Mouse (Mus musculus): ENCODE measurements around the gene Rfx7. TPM values are rescaled to one million over a fixed set of nuclear protein-coding genes. Genes with fewer than 3 reads are reported as not detected.
A peak's percentile ranks its signal among the peaks of the same experiment; 100 is the strongest.

Gene Rfx7
- polyA plus RNA-seq, 1 experiment from 2014 or later = 12.6 TPM

GRCm38 (mm10) chr9:72532381-72533088 is 495 bp downstream of the Rfx7 start:
- Histone ChIP-seq H3K4me1 (ENCODE audit: control insufficient read depth, insufficient read depth, low read length) (peaks cover 15% of the 10 kb centered on the region), H3K27me3 (replicated peaks; ENCODE audit: control insufficient read depth, insufficient read depth, low read length) (no peaks in the 10 kb centered on the region), H3K4me3 (ENCODE audit: low read depth, low read length) (peak overlapping the region; percentile 92), H3K9ac (ENCODE audit: low read depth, low read length) (peak overlapping the region; percentile 98), H3K4me2 (ENCODE audit: low read depth, low read length) (peak overlapping the region; percentile 76), H3K36me3 (ENCODE audit: control insufficient read depth, insufficient read depth, low read length) (no peaks in the 10 kb centered on the region), H3K9me3 (ENCODE audit: control insufficient read depth, low read length) (no peaks in the 10 kb centered on the region), H3K27ac (replicated peaks; ENCODE audit: low read depth, low read length) (peak overlapping the region; percentile 99)
- peak; percentile 70 for DNase-seq (ENCODE audit: low spot score)
- peak; percentile 9 for ATAC-seq (ENCODE audit: low read depth)
- 4% methylated on average over 18 of the region's 55 CpGs for WGBS

- Histone ChIP-seq H3K9ac (ENCODE audit: low read depth, low read length) (peak overlapping the region; percentile 98), H3K27me3 (replicated peaks; ENCODE audit: control insufficient read depth, insufficient read depth, low read length) (no peaks in the 10 kb centered on the region), H3K9me3 (ENCODE audit: control insufficient read depth, low read length) (no peaks in the 10 kb centered on the region), H3K4me3 (ENCODE audit: low read depth, low read length) (peak overlapping the region; percentile 92), H3K4me2 (ENCODE audit: low read depth, low read length) (peak overlapping the region; percentile 76), H3K27ac (replicated peaks; ENCODE audit: low read depth, low read length) (peak overlapping the region; percentile 99), H3K36me3 (ENCODE audit: control insufficient read depth, insufficient read depth, low read length) (no peaks in the 10 kb centered on the region), H3K4me1 (ENCODE audit: control insufficient read depth, insufficient read depth, low read length) (peaks cover 15% of the 10 kb centered on the region)
- no peak for DNase-seq (ENCODE audit: low spot score)
- WGBS = 0% methylated on average over 2 of the region's 2 CpGs
- no peak for ATAC-seq (ENCODE audit: low read depth)
Observed at GRCm38 (mm10) chr9:72533089-72533415, 1.0 kb downstream of the Rfx7 start.

DNA sequence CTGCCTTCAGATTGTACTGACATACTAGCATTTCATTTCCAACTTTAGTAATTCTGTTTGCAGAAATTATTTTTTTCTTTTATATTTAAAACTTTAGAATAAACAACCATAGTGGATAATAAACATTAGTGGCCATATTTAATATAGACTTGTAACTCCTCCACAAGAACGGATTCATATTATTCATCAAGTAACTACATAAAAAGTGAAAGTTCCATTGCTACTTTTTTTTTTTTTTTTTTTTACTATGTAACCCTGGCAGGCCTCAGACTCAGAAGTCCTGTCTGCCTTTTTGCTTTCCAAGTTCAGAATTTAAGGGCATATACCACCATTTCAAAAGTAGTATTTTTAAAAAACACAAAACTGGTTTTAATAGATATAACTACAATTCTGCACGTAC is 2.9 kb downstream of the Rfx7 start:
- ATAC-seq (ENCODE audit: low read depth) (no peak), DNase-seq (ENCODE audit: low spot score) (no peak)
- Histone ChIP-seq H3K4me2 (ENCODE audit: low read depth, low read length) (peak overlapping the region; percentile 50), H3K27me3 (replicated peaks; ENCODE audit: control insufficient read depth, insufficient read depth, low read length) (no peaks in the 10 kb centered on the region), H3K9me3 (ENCODE audit: control insufficient read depth, low read length) (no peaks in the 10 kb centered on the region), H3K4me1 (ENCODE audit: control insufficient read depth, insufficient read depth, low read length) (peaks cover 15% of the 10 kb centered on the region), H3K36me3 (ENCODE audit: control insufficient read depth, insufficient read depth, low read length) (no peaks in the 10 kb centered on the region), H3K27ac (replicated peaks; ENCODE audit: low read depth, low read length) (no peak overlapping the region), H3K4me3 (ENCODE audit: low read depth, low read length) (no peak overlapping the region), H3K9ac (ENCODE audit: low read depth, low read length) (no peak overlapping the region)
- WGBS = 78% methylated on average over 2 of the region's 2 CpGs

DNA sequence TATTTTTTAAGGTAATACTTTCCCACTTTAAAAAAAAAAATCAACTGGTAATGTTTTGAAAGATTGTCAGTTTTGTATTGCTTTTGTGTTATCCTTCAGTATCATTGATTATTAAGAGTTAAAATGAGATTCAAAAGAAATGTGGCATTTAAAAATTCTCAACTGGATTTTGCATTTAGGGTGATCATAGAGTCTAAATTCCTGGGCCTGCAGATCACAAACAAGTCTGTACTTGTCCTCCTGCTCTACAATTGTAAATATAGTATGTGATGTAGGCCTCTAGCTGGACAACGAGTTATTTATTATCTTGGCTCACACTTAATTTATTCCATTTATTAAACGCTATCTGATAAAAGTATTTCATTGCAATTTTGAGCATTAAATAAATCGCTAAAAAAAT is 3.4 kb downstream of the Rfx7 start:
- H3K27ac ChIP-seq (replicated peaks; ENCODE audit: low read depth, low read length) = no peak overlapping the region
- no peak overlapping the region for H3K9ac ChIP-seq (ENCODE audit: low read depth, low read length)
- WGBS = 83% methylated on average over 3 of the region's 3 CpGs
- ATAC-seq (ENCODE audit: low read depth) (no peak), DNase-seq (ENCODE audit: low spot score) (no peak)
- H3K4me2 ChIP-seq (ENCODE audit: low read depth, low read length) = no peak overlapping the region
- no peak overlapping the region for H3K4me3 ChIP-seq (ENCODE audit: low read depth, low read length)
- H3K36me3 ChIP-seq (ENCODE audit: control insufficient read depth, insufficient read depth, low read length) = 0 out of 2 replicates have a peak, but pooled peaks cover 3% of the 10 kb centered on the region
- no peaks in the 10 kb centered on the region for H3K9me3 ChIP-seq (ENCODE audit: control insufficient read depth, low read length)
- H3K27me3 ChIP-seq (replicated peaks; ENCODE audit: control insufficient read depth, insufficient read depth, low read length) = no peaks in the 10 kb centered on the region
- H3K4me1 ChIP-seq (ENCODE audit: control insufficient read depth, insufficient read depth, low read length) = peaks cover 15% of the 10 kb centered on the region

- peaks cover 9% of the 10 kb centered on the region for H3K4me1 ChIP-seq (ENCODE audit: control insufficient read depth, insufficient read depth, low read length)
- no peaks in the 10 kb centered on the region for H3K9me3 ChIP-seq (ENCODE audit: control insufficient read depth, low read length)
- 77% methylated on average over 1 of the region's 1 CpGs for WGBS
- ATAC-seq (ENCODE audit: low read depth) (no peak), DNase-seq (ENCODE audit: low spot score) (no peak)
- H3K27me3 ChIP-seq (replicated peaks; ENCODE audit: control insufficient read depth, insufficient read depth, low read length) = no peaks in the 10 kb centered on the region
- no peak overlapping the region for H3K4me2 ChIP-seq (ENCODE audit: low read depth, low read length)
- H3K36me3 ChIP-seq (ENCODE audit: control insufficient read depth, insufficient read depth, low read length) = 0 out of 2 replicates have a peak, but pooled peaks cover 5% of the 10 kb centered on the region
- no peak overlapping the region for H3K9ac ChIP-seq (ENCODE audit: low read depth, low read length)
- no peak overlapping the region for H3K4me3 ChIP-seq (ENCODE audit: low read depth, low read length)
- H3K27ac ChIP-seq (replicated peaks; ENCODE audit: low read depth, low read length) = no peak overlapping the region
Observed at GRCm38 (mm10) chr9:72537086-72537485, 5.0 kb downstream of the Rfx7 start.

- Histone ChIP-seq H3K4me1 (ENCODE audit: control insufficient read depth, insufficient read depth, low read length) (no peaks in the 10 kb centered on the region), H3K9ac (ENCODE audit: low read depth, low read length) (no peak overlapping the region)
- no peak for DNase-seq (ENCODE audit: low spot score)
Observed at GRCm38 (mm10) chr9:72543590-72543989, 11.6 kb downstream of the Rfx7 start.

DNA sequence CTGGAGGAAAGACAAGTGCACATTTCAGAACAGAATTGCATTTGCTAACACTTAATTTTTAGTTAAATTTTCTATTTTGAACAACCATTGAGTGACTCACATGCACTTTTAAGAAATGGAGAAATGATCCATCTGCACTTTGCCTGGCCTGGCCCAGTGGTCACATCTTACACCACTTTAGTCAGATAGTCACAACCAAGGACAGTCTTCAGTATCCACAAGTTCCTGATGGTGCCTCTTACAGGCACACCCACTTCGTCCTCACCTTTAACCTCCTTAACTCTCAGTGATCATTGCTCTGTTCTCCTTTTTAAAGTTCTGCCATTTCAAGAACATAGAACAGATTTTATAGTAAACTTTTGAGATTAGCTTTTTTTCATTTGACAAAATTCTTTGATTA is 26.7 kb downstream of the Rfx7 start:
- H3K27ac ChIP-seq (replicated peaks; ENCODE audit: low read depth, low read length) = no peak overlapping the region
- no peak for DNase-seq (ENCODE audit: low spot score)
- no peak overlapping the region for H3K9ac ChIP-seq (ENCODE audit: low read depth, low read length)
- no peak overlapping the region for H3K4me3 ChIP-seq (ENCODE audit: low read depth, low read length)
- H3K4me1 ChIP-seq (ENCODE audit: control insufficient read depth, insufficient read depth, low read length) = no peaks in the 10 kb centered on the region
- no peak for ATAC-seq (ENCODE audit: low read depth)
- no peaks in the 10 kb centered on the region for H3K9me3 ChIP-seq (ENCODE audit: control insufficient read depth, low read length)
- H3K4me2 ChIP-seq (ENCODE audit: low read depth, low read length) = no peak overlapping the region
- no peaks in the 10 kb centered on the region for H3K36me3 ChIP-seq (ENCODE audit: control insufficient read depth, insufficient read depth, low read length)
- WGBS = 85% methylated on average over 1 of the region's 1 CpGs
- no peaks in the 10 kb centered on the region for H3K27me3 ChIP-seq (replicated peaks; ENCODE audit: control insufficient read depth, insufficient read depth, low read length)

More at GRCm38 (mm10) chr9:72543590-72543989, 11.6 kb downstream of the Rfx7 start:
- no peak overlapping the region for H3K4me2 ChIP-seq (ENCODE audit: low read depth, low read length)
- H3K27me3 ChIP-seq (replicated peaks; ENCODE audit: control insufficient read depth, insufficient read depth, low read length) = no peaks in the 10 kb centered on the region
- no peak overlapping the region for H3K27ac ChIP-seq (replicated peaks; ENCODE audit: low read depth, low read length)
- 0 out of 2 replicates have a peak, but pooled peaks cover 3% of the 10 kb centered on the region for H3K9me3 ChIP-seq (ENCODE audit: control insufficient read depth, low read length)
- ATAC-seq (ENCODE audit: low read depth) = no peak
- H3K4me3 ChIP-seq (ENCODE audit: low read depth, low read length) = no peak overlapping the region
- 0 out of 2 replicates have a peak, but pooled peaks cover 9% of the 10 kb centered on the region for H3K36me3 ChIP-seq (ENCODE audit: control insufficient read depth, insufficient read depth, low read length)

DNA sequence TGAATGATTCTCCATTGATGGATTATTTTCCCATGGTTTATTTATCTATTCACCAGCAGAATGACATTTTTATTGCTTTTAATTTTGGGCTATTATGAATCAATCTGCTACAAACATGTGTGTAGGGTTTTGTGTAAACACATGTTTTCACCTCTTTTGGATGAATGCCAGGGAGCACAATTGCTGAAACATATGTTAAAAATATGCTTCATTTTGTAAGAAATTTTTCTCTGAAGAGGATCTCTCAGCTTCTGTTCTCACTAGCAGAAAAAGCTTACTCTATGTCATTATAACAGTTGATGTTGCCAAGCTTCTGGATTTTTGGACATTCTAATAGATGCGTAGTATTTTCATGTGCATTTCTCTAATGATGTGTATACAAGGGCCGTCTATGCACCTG is 28.3 kb downstream of the Rfx7 start:
- DNase-seq (ENCODE audit: low spot score) (no peak), ATAC-seq (ENCODE audit: low read depth) (no peak)
- Histone ChIP-seq H3K9ac (ENCODE audit: low read depth, low read length) (no peak overlapping the region), H3K36me3 (ENCODE audit: control insufficient read depth, insufficient read depth, low read length) (0 out of 2 replicates have a peak, but pooled peaks cover 1% of the 10 kb centered on the region), H3K4me3 (ENCODE audit: low read depth, low read length) (no peak overlapping the region), H3K4me1 (ENCODE audit: control insufficient read depth, insufficient read depth, low read length) (no peaks in the 10 kb centered on the region), H3K9me3 (ENCODE audit: control insufficient read depth, low read length) (no peaks in the 10 kb centered on the region), H3K27me3 (replicated peaks; ENCODE audit: control insufficient read depth, insufficient read depth, low read length) (no peaks in the 10 kb centered on the region), H3K27ac (replicated peaks; ENCODE audit: low read depth, low read length) (no peak overlapping the region), H3K4me2 (ENCODE audit: low read depth, low read length) (no peak overlapping the region)
- WGBS = 90% methylated on average over 2 of the region's 2 CpGs

DNA sequence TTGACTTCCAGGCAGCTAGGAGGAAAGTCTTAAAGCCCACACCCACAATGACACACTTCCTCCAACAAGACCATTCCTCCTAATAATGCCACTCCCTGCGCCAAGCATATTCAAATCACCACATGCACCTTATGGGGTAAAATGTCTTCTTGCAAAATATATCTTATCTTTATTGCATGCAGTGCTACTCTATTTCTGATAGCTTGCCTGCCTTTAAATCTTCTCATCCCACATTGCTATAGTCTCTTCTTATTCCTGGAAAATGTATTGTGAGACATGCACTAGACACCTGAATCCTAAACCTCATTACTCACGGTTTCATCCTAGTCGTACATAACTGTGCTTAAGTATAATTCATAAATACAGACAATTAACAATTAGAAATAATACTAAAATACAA is 31.2 kb downstream of the Rfx7 start:
- WGBS = 92% methylated on average over 3 of the region's 3 CpGs
- Histone ChIP-seq H3K27me3 (replicated peaks; ENCODE audit: control insufficient read depth, insufficient read depth, low read length) (no peaks in the 10 kb centered on the region), H3K9me3 (ENCODE audit: control insufficient read depth, low read length) (0 out of 2 replicates have a peak, but pooled peaks cover 3% of the 10 kb centered on the region), H3K4me3 (ENCODE audit: low read depth, low read length) (no peak overlapping the region), H3K4me2 (ENCODE audit: low read depth, low read length) (no peak overlapping the region), H3K36me3 (ENCODE audit: control insufficient read depth, insufficient read depth, low read length) (0 out of 2 replicates have a peak, but pooled peaks cover 3% of the 10 kb centered on the region), H3K27ac (replicated peaks; ENCODE audit: low read depth, low read length) (no peak overlapping the region), H3K4me1 (ENCODE audit: control insufficient read depth, insufficient read depth, low read length) (no peaks in the 10 kb centered on the region), H3K9ac (ENCODE audit: low read depth, low read length) (no peak overlapping the region)
- ATAC-seq (ENCODE audit: low read depth) = no peak
- no peak for DNase-seq (ENCODE audit: low spot score)
